Mouse (Mus musculus) myocyte (in vitro differentiated cells): ENCODE data around the gene Hist1h2ag. TPM values are rescaled to one million over a fixed set of nuclear protein-coding genes. Genes with fewer than 3 reads are reported as not detected.
A peak's percentile ranks its signal among the peaks of the same experiment; 100 is the strongest.

ENCODE experiments used
- H3K27me3 ChIP-seq: one replicate; pipeline ENCODE4 v1.6.1; 2011; ENCODE audit not compliant: control insufficient read depth, insufficient read depth, insufficient read length
- H3K36me3 ChIP-seq: one replicate; pipeline ENCODE4 v1.6.1; 2011; ENCODE audit not compliant: control insufficient read depth, insufficient read depth
- H3K4me2 ChIP-seq: one replicate; pipeline ENCODE4 v1.6.1; 2011; ENCODE audit warnings: low read depth, control low read depth
- H3K4me3 ChIP-seq: one replicate; pipeline ENCODE4 v1.5.1; 2011; ENCODE audit warnings: mild to moderate bottlenecking, control low read depth, moderate library complexity
- H3K79me2 ChIP-seq: one replicate; pipeline ENCODE4 v1.6.1; 2011; ENCODE audit not compliant: control insufficient read depth, insufficient read depth
- H3ac ChIP-seq: one replicate; pipeline ENCODE4 v1.6.1; 2011; ENCODE audit not compliant: control insufficient read depth, insufficient read length
- CEBPB ChIP-seq: IDR thresholded peaks from 2 replicates; pipeline ENCODE4 v1.6.1; 2011; ENCODE audit warnings: mild to moderate bottlenecking, moderate library complexity; ENCODE audit not compliant: poor library complexity, insufficient read depth, severe bottlenecking
- E2F4 ChIP-seq: IDR thresholded peaks from one replicate; pipeline ENCODE4 v1.6.1; 2011; ENCODE audit warnings: mild to moderate bottlenecking, control low read depth, moderate library complexity; ENCODE audit not compliant: insufficient read depth
- MAX ChIP-seq: IDR thresholded peaks from one replicate; pipeline ENCODE4 v1.6.1; 2011; ENCODE audit warnings: low read depth, mild to moderate bottlenecking, control low read depth
- MYOD1 ChIP-seq, 3 experiments: IDR thresholded peaks; one replicate each; pipeline ENCODE4 v1.6.1; 2011; ENCODE audit warnings: control low read depth in 2 of 3, low read depth in 2 of 3, mild to moderate bottlenecking in 2 of 3, moderate library complexity in 1 of 3; ENCODE audit not compliant: insufficient read length in 2 of 3, control insufficient read depth in 1 of 3
- MYOG ChIP-seq, 3 experiments: IDR thresholded peaks; one replicate each; pipeline ENCODE4 v1.6.1; 2011; ENCODE audit warnings: control low read depth in 2 of 3, low read depth in 2 of 3, mild to moderate bottlenecking in 2 of 3; ENCODE audit not compliant: insufficient read length in 2 of 3, control insufficient read depth in 1 of 3, insufficient read depth in 1 of 3
- POLR2A ChIP-seq: IDR thresholded peaks from one replicate; pipeline ENCODE4 v1.6.1; 2011; ENCODE audit warnings: low read depth, mild to moderate bottlenecking, control low read depth, moderate library complexity; ENCODE audit not compliant: insufficient read length
- POLR2AphosphoS2 ChIP-seq: IDR thresholded peaks from one replicate; pipeline ENCODE4 v1.6.1; 2011; ENCODE audit warnings: low read depth, control low read depth; ENCODE audit not compliant: insufficient read length
- REST ChIP-seq: IDR thresholded peaks from one replicate; pipeline ENCODE4 v1.6.1; 2011; ENCODE audit warnings: mild to moderate bottlenecking, control low read depth, moderate library complexity; ENCODE audit not compliant: insufficient read depth, insufficient read length
- SRF ChIP-seq: IDR thresholded peaks from one replicate; pipeline ENCODE4 v1.6.1; 2011; ENCODE audit warnings: low read depth; ENCODE audit not compliant: control insufficient read depth, insufficient read length
- TCF12 ChIP-seq: IDR thresholded peaks from one replicate; pipeline ENCODE4 v1.6.1; 2011; ENCODE audit warnings: mild to moderate bottlenecking, control low read depth; ENCODE audit not compliant: poor library complexity, insufficient read depth, severe bottlenecking
- TCF3 ChIP-seq: IDR thresholded peaks from one replicate; pipeline ENCODE4 v1.6.1; 2011; ENCODE audit warnings: low read depth, control low read depth; ENCODE audit not compliant: insufficient read length
- USF1 ChIP-seq: IDR thresholded peaks from one replicate; pipeline ENCODE4 v1.6.1; 2011; ENCODE audit warnings: low read depth, mild to moderate bottlenecking, control low read depth, moderate library complexity
- polyA plus RNA-seq: library from polyadenylated mRNA; unstranded; fragments of >200 nt; fragmentation: generic; extraction: Trizol; gene quantifications from one replicate; pipeline ENCODE4 v1.2.1, GENCODE M21; 2012; ENCODE audit warnings: missing spikeins

Hist1h2ag gene
- polyA plus RNA-seq, 1 experiment, result 4.1 TPM

- H3K79me2 ChIP-seq, result no peaks in the 10 kb centered on the region
- H3K4me3 ChIP-seq, result peak overlapping the region; percentile 28
- H3K36me3 ChIP-seq, result no peaks in the 10 kb centered on the region
- H3ac ChIP-seq, result no peak overlapping the region
- no peaks in the 10 kb centered on the region for H3K27me3 ChIP-seq
- TF ChIP-seq POLR2AphosphoS2 (peak; percentile 57), MAX (no peak)
- peak overlapping the region; percentile 86 for H3K4me2 ChIP-seq
These were observed 2.1 kb downstream of the Hist1h2ag start for GRCm38 (mm10) chr13:22040464-22041141.

- H3K79me2 ChIP-seq, result no peaks in the 10 kb centered on the region
- H3ac ChIP-seq, result no peak overlapping the region
- TF ChIP-seq SRF, result no peak
- TF ChIP-seq USF1, result no peak
- no peak for TF ChIP-seq REST
- TF ChIP-seq POLR2A, result no peak
- no peak for TF ChIP-seq MYOG (IDR thresholded peaks at IDR 0.05; ENCODE audit: control insufficient read depth in 1 of 3, insufficient read depth in 1 of 3, insufficient read length in 2 of 3, low read depth in 2 of 3)
- no peak for TF ChIP-seq TCF3
- TF ChIP-seq TCF12, result no peak
- no peak for TF ChIP-seq MYOD1 (IDR thresholded peaks at IDR 0.05; ENCODE audit: control insufficient read depth in 1 of 3, insufficient read length in 2 of 3, low read depth in 2 of 3)
- TF ChIP-seq MAX, result no peak
- H3K36me3 ChIP-seq, result no peaks in the 10 kb centered on the region
- H3K27me3 ChIP-seq, result no peaks in the 10 kb centered on the region
- H3K4me2 ChIP-seq, result peak overlapping the region; percentile 86
- peak overlapping the region; percentile 28 for H3K4me3 ChIP-seq
These were observed 2.7 kb downstream of the Hist1h2ag start for GRCm38 (mm10) chr13:22039951-22040463.

DNA sequence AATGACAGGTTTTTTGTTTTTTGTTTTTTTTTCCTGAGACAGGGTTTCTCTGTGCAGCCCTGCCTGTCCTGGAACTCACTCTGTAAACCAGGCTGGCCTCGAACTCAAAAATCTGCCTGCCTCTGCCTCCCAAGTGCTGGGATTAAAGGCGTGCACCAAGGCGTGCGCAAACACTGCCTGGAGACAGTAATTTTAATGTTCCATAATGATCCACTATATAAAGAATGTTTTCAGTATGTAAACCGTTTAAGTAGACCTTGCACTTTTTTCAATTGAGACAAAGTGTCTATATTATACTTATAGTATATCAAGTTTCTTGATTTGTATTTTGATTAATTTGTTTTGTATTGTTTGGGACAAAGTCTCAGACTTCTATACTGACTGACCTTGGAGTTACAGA is 3.4 kb downstream of the Hist1h2ag start:
- peak overlapping the region; percentile 86 for H3K4me2 ChIP-seq
- no peaks in the 10 kb centered on the region for H3K36me3 ChIP-seq
- no peaks in the 10 kb centered on the region for H3K79me2 ChIP-seq
- no peak overlapping the region for H3ac ChIP-seq
- no peaks in the 10 kb centered on the region for H3K27me3 ChIP-seq
- TF ChIP-seq CEBPB, result no peak
- TF ChIP-seq TCF3, result no peak
- no peak for TF ChIP-seq USF1
- no peak for TF ChIP-seq TCF12
- TF ChIP-seq POLR2A, result no peak
- TF ChIP-seq MYOD1 (IDR thresholded peaks at IDR 0.05; ENCODE audit: control insufficient read depth in 1 of 3, insufficient read length in 2 of 3, low read depth in 2 of 3), result no peak
- no peak for TF ChIP-seq SRF
- no peak for TF ChIP-seq MAX
- no peak for TF ChIP-seq REST
- no peak for TF ChIP-seq POLR2AphosphoS2
- TF ChIP-seq MYOG (IDR thresholded peaks at IDR 0.05; ENCODE audit: control insufficient read depth in 1 of 3, insufficient read depth in 1 of 3, insufficient read length in 2 of 3, low read depth in 2 of 3), result no peak
- H3K4me3 ChIP-seq, result peak overlapping the region; percentile 28

DNA sequence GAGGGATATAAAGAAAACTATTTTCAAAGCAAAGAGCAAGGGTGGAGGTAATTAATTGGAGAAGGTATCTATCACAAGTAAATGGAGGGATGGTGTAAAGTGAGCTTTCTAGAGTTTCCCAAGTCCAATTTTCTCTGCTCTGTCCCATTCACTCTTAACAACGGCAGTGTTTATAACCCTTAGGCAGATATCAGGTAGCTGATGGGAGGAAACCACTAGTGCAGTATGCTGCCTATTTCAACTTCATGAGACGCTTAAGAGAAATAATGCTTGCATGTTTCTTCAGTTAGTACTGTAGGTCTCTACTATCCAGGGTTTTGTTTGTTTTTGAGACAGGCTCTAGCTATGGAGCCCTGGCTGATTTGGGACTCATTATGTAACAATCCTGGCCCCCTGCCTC is 5.3 kb downstream of the Hist1h2ag start:
- no peak for TF ChIP-seq SRF
- TF ChIP-seq CEBPB, result no peak
- TF ChIP-seq POLR2AphosphoS2, result no peak
- TF ChIP-seq TCF3, result no peak
- no peak for TF ChIP-seq USF1
- TF ChIP-seq MYOG (IDR thresholded peaks at IDR 0.05; ENCODE audit: control insufficient read depth in 1 of 3, insufficient read depth in 1 of 3, insufficient read length in 2 of 3, low read depth in 2 of 3), result no peak
- TF ChIP-seq POLR2A, result no peak
- Histone ChIP-seq H3K4me3 (no peak overlapping the region), H3K79me2 (no peaks in the 10 kb centered on the region), H3K4me2 (no peak overlapping the region), H3ac (no peak overlapping the region), H3K36me3 (no peaks in the 10 kb centered on the region), H3K27me3 (no peaks in the 10 kb centered on the region)

GRCm38 (mm10) chr13:22036986-22037385 is 5.8 kb downstream of the Hist1h2ag start:
- TF ChIP-seq POLR2AphosphoS2, result no peak
- no peak for TF ChIP-seq REST
- TF ChIP-seq TCF3, result no peak
- no peak for TF ChIP-seq TCF12
- TF ChIP-seq MYOG (IDR thresholded peaks at IDR 0.05; ENCODE audit: control insufficient read depth in 1 of 3, insufficient read depth in 1 of 3, insufficient read length in 2 of 3, low read depth in 2 of 3), result no peak
- no peak for TF ChIP-seq E2F4
- TF ChIP-seq POLR2A, result no peak
- no peak for TF ChIP-seq CEBPB
- no peak for TF ChIP-seq MYOD1 (IDR thresholded peaks at IDR 0.05; ENCODE audit: control insufficient read depth in 1 of 3, insufficient read length in 2 of 3, low read depth in 2 of 3)
- no peak for TF ChIP-seq SRF
- no peak for TF ChIP-seq USF1
- TF ChIP-seq MAX, result no peak
- peak overlapping the region; percentile 41 for H3K4me3 ChIP-seq
- H3K27me3 ChIP-seq, result no peaks in the 10 kb centered on the region
- H3K79me2 ChIP-seq, result no peaks in the 10 kb centered on the region
- H3K4me2 ChIP-seq, result peak overlapping the region; percentile 79
- no peaks in the 10 kb centered on the region for H3K36me3 ChIP-seq
- H3ac ChIP-seq, result no peak overlapping the region
